Mouse (Mus musculus) brain, adult 10 weeks (tissue): ENCODE data around the gene Rnf224. TPM values are rescaled to one million over a fixed set of nuclear protein-coding genes. Genes with fewer than 3 reads are reported as not detected.

Experiments used
- polyA plus RNA-seq: library from polyadenylated mRNA; stranded (reverse); fragments of 350-450 nt; fragmentation: Illumina TruSeq; extraction: RNeasy Lipid Tissue Mini Kit (QIAGEN cat#74804); gene quantifications from one replicate; pipeline ENCODE4 v1.2.3, GENCODE M21; 2015; ENCODE audit warnings: low read depth, low replicate concordance

The Rnf224 gene
- not detected for polyA plus RNA-seq

GRCm38 (mm10) chr2:25236614-25237013 lies at the start of gene Rnf224:
Gene Rnf224 (minus strand): TSS chr2:25236787.

GRCm38 (mm10) chr2:25271827-25272511 lies 35.4 kb upstream of the Rnf224 start, which contains the start of the genes Ssna1 and Anapc2:
Gene Ssna1 (minus strand): TSS chr2:25272438.
Gene Anapc2 (plus strand): TSS chr2:25272478.

GRCm38 (mm10) chr2:25262291-25262767 lies 25.7 kb upstream of the Rnf224 start, which contains the start of gene Tprn:
Gene Tprn (plus strand): TSS chr2:25262618.

GRCm38 (mm10) chr2:25255284-25255779 lies 18.7 kb upstream of the Rnf224 start, which contains the start of gene Tmem203:
Gene Tmem203 (plus strand): TSS chr2:25255439.

DNA sequence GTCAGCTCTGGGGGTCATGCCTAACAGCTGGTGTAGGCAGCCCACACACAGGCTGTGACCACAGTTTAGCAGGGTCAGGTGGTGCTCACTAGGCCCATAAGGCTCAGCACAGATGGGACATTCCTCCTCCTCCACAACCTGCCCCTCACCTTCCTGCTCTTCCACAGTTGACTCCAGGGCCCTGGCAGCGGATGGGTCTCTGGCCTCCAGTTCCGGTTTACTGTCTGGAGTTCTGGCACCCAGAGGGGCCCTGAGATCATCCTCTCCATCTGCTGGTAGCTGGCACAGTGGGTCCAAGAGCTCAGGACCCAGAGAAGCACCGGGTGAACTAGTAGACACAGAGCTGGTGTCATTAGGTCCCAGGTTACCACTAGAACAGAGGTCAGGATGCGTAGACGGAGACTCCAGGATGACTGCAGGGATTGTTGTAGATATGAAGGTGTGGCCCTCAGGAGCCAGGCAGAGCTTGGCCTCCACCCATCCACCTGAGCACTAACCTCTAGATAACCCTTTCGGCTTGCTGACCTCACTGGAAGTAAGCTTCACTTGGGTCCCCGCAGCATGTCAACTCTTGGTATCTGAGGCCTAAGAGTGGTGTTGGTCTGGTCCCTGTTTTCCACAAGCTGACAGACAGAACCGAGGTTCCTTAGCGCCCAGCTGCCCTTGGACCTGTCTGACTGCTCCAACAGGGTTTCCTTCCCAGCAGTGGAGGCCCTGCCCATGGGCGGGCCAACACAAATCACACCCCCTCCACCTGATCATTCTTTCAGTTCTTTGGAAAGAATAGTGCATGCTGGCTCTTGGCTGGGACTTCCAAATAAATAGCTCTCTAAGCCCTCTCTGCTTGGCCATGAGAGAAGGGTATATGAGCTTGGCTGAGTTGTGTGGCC lies 9.8 kb upstream of the Rnf224 start, which contains the start of gene AL732309.1:
TSS of gene AL732309.1 (minus strand) at position 681 of the 890 bp plus-strand sequence.

DNA sequence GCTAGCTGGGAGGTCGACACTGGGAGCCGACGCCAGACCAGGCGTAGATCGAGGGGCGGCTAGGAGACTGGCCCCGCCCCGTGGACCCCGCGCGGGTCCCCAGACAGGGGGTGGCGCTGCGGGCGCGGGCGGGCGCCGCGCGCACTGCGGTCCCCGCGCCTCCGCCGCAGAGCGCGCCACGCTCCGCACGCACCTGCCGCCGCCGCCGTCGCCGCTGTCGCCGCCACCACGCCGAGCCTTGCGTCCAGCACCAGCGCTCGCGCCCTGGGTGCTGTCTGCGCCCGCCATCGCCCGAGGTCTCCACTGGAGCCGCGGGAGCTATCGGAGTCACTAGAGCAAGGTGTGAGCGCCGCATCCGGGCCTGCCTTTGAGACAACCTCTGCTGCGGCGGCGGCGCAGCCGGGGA lies 5.5 kb upstream of the Rnf224 start, which contains the start of the genes Rnf208 and Cysrt1:
TSS of gene Rnf208 (plus strand) at position 155 of the 406 bp plus-strand sequence.
TSS of gene Cysrt1 (minus strand) at position 352 of the 406 bp plus-strand sequence.

GRCm38 (mm10) chr2:25234050-25234449 lies 2.5 kb downstream of the Rnf224 start, which contains the start of gene Slc34a3:
Gene Slc34a3 (minus strand): TSS chr2:25234364.

DNA sequence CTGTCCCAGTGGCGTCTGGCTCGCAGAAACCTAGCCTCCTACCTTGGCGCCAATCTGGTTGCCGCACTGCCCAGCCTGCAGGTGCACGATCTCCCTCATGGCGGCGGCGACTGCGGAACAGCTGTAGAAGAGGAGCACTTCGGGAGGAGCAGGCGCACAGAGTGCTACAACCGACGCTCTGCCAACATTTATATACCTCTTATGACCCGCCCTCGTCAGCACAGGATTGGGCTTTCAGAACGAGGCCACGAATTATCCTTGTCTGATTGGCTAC lies 12.2 kb downstream of the Rnf224 start, which contains the start of gene Tubb4b:
TSS of gene Tubb4b (minus strand) at position 211 of the 274 bp plus-strand sequence.

GRCm38 (mm10) chr2:25218445-25218844 lies 18.1 kb downstream of the Rnf224 start, which contains the start of gene Fam166a:
Gene Fam166a (plus strand): TSS chr2:25218745.

DNA sequence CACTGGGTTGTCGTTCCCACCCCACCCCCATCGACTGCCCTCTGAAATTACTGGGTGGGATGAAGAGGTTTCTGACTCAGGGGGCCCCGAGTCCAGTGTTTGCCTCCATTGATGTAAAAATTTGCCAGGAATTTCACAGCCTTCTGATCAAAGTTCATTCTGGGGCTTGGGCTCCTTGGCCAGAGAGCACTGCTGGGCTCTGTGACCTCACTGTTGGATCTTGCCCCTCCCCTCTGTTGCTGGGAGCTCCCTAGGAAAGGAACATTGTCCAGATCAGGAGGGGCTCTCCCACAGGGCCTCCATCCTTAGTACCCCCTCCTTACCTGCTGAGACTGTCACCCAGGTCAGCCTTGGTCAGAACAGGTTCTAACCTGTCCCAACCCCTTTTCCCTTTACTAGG lies 22.1 kb downstream of the Rnf224 start, which contains the start of gene Stpg3:
TSS of gene Stpg3 (minus strand) at position 194 of the 400 bp plus-strand sequence.

GRCm38 (mm10) chr2:25211121-25211670 lies 25.4 kb downstream of the Rnf224 start, which contains the start of gene Nelfb:
Gene Nelfb (minus strand): TSS chr2:25211489.

GRCm38 (mm10) chr2:25196172-25196954 lies 40.2 kb downstream of the Rnf224 start, which contains the start of gene Tor4a:
Gene Tor4a (minus strand): TSS chr2:25196886.

Other genes with a start within 250 kb of the Rnf224 start
- gene Nsmf, start 182.4 kb downstream of the Rnf224 start, polyA plus RNA-seq: 429 TPM
- gene Entpd8, start 156.5 kb downstream of the Rnf224 start, polyA plus RNA-seq: not detected
- gene Noxa1, start 141.6 kb downstream of the Rnf224 start, polyA plus RNA-seq: not detected
- 13.6 TPM for gene Nrarp, start 56.0 kb downstream of the Rnf224 start, polyA plus RNA-seq
- 2.9 TPM for gene Tor4a, start 39.9 kb downstream of the Rnf224 start, polyA plus RNA-seq
- 47.7 TPM for gene Nelfb, start 25.3 kb downstream of the Rnf224 start, polyA plus RNA-seq
- gene Stpg3, start 22.1 kb downstream of the Rnf224 start, polyA plus RNA-seq: not detected
- gene Fam166a, start 18.0 kb downstream of the Rnf224 start, polyA plus RNA-seq: not detected
- gene Tubb4b, start 12.1 kb downstream of the Rnf224 start, polyA plus RNA-seq: 563 TPM
- gene Slc34a3, start 2.4 kb downstream of the Rnf224 start, polyA plus RNA-seq: not detected
- 180 TPM for gene Rnf208, start 5.5 kb upstream of the Rnf224 start, polyA plus RNA-seq
- not detected for gene Cysrt1, start 5.7 kb upstream of the Rnf224 start, polyA plus RNA-seq
- 6.7 TPM for gene AL732309.1, start 10.1 kb upstream of the Rnf224 start, polyA plus RNA-seq
- 19.6 TPM for gene Tmem203, start 18.7 kb upstream of the Rnf224 start, polyA plus RNA-seq
- gene Tprn, start 25.8 kb upstream of the Rnf224 start, polyA plus RNA-seq: 23.4 TPM
- gene Ssna1, start 35.7 kb upstream of the Rnf224 start, polyA plus RNA-seq: 92.1 TPM
- 89.9 TPM for gene Anapc2, start 35.7 kb upstream of the Rnf224 start, polyA plus RNA-seq
- not detected for gene Tmem210, start 51.4 kb upstream of the Rnf224 start, polyA plus RNA-seq
- gene Lrrc26, start 53.1 kb upstream of the Rnf224 start, polyA plus RNA-seq: not detected
- gene Grin1, start 82.4 kb upstream of the Rnf224 start, polyA plus RNA-seq: 267 TPM
- gene Man1b1, start 95.6 kb upstream of the Rnf224 start, polyA plus RNA-seq: 51.8 TPM
- gene Dpp7, start 119.6 kb upstream of the Rnf224 start, polyA plus RNA-seq: 38.1 TPM
- 27.2 TPM for gene Uap1l1, start 128.9 kb upstream of the Rnf224 start, polyA plus RNA-seq
- gene Sapcd2, start 135.5 kb upstream of the Rnf224 start, polyA plus RNA-seq: 2.5 TPM
- 11.2 TPM for gene Entpd2, start 159.1 kb upstream of the Rnf224 start, polyA plus RNA-seq
- 274 TPM for gene Npdc1, start 162.6 kb upstream of the Rnf224 start, polyA plus RNA-seq
- 1.1 TPM for gene Fut7, start 186.5 kb upstream of the Rnf224 start, polyA plus RNA-seq
- gene Abca2, start 191.9 kb upstream of the Rnf224 start, polyA plus RNA-seq: 105 TPM
- not detected for gene Clic3, start 220.1 kb upstream of the Rnf224 start, polyA plus RNA-seq
- gene Paxx, start 224.3 kb upstream of the Rnf224 start, polyA plus RNA-seq: 96.2 TPM
- gene Ptgds, start 233.3 kb upstream of the Rnf224 start, polyA plus RNA-seq: 2,295 TPM